Mouse (Mus musculus) liver, postnatal 0 days (tissue): ENCODE data around the gene Ttc39a. TPM values are rescaled to one million over a fixed set of nuclear protein-coding genes. Genes with fewer than 3 reads are reported as not detected.

ENCODE experiments used
- ATAC-seq: fragments of 200-750 bp; cut with Nextera tagmentation; 2 replicates; pipeline ENCODE4 v1.8.0; 2017; ENCODE audit warnings: mild to moderate bottlenecking, moderate library complexity
- DNase-seq: peaks from one replicate; pipeline ENCODE4 v3.0.0-alpha.2; 2016
- H3K27ac ChIP-seq: fragments of 300-500 bp; sonication (generic); 2 replicates; pipeline ENCODE4 v1.5.1; 2014; ENCODE audit warnings: antibody characterized with exemption, moderate library complexity, mild to moderate bottlenecking, low read depth
- H3K27me3 ChIP-seq: fragments of 300-500 bp; sonication (generic); 2 replicates; pipeline ENCODE4 v1.6.1; 2014; ENCODE audit warnings: low read length, control low read depth, mixed read lengths; ENCODE audit not compliant: insufficient read depth
- H3K36me3 ChIP-seq: fragments of 300-500 bp; sonication (generic); replicated peaks from 2 replicates; pipeline ENCODE4 v1.6.1; 2014; ENCODE audit warnings: mild to moderate bottlenecking, control low read depth, low read length, moderate library complexity, mixed read lengths; ENCODE audit not compliant: insufficient read depth
- H3K4me1 ChIP-seq: fragments of 300-500 bp; sonication (generic); 2 replicates; pipeline ENCODE4 v1.6.1; 2014; ENCODE audit warnings: antibody characterized with exemption, mild to moderate bottlenecking, control low read depth; ENCODE audit not compliant: insufficient read depth
- H3K4me2 ChIP-seq: fragments of 300-500 bp; sonication (generic); 2 replicates; pipeline ENCODE4 v1.6.1; 2014; ENCODE audit warnings: low read depth, mild to moderate bottlenecking, low read length, moderate library complexity, mixed read lengths
- H3K4me3 ChIP-seq: fragments of 300-500 bp; sonication (generic); 2 replicates; pipeline ENCODE4 v1.5.1; 2014; ENCODE audit warnings: low read depth, low read length
- H3K9ac ChIP-seq: fragments of 300-500 bp; sonication (generic); replicated peaks from 2 replicates; pipeline ENCODE4 v1.6.1; 2014; ENCODE audit warnings: mild to moderate bottlenecking, moderate library complexity
- H3K9me3 ChIP-seq: fragments of 300-500 bp; sonication (generic); 2 replicates; pipeline ENCODE4 v1.6.1; 2016; ENCODE audit warnings: mild to moderate bottlenecking, control low read depth, low read length, mixed read lengths
- CTCF ChIP-seq: sonication (generic); IDR thresholded peaks from 2 replicates; pipeline ENCODE4 v1.5.1; 2016; ENCODE audit warnings: antibody characterized with exemption, low read depth
- EP300 ChIP-seq: IDR thresholded peaks from 2 replicates; pipeline ENCODE4 v1.6.1; 2016; ENCODE audit warnings: antibody characterized with exemption, low read depth, mild to moderate bottlenecking
- WGBS: fragments of 180-500 bp; shearing (Covaris S2); extraction: QIAGEN DNeasy Blood & Tissue Kit; methylation state at CpG from one replicate; pipeline ENCODE4 v1.1.7; 2014; ENCODE audit not compliant: insufficient replicate concordance; 5-methylcytosine and 5-hydroxymethylcytosine counted together
- polyA plus RNA-seq: library from polyadenylated mRNA; unstranded; fragments of >200 nt; fragmentation: Nextera tagmentation; extraction: Ambion mirVana; gene quantifications from 2 replicates; pipeline ENCODE4 v1.2.1, GENCODE M21; 2015

Gene Ttc39a
- polyA plus RNA-seq, 1 experiment from 2014 or later = 5.0 TPM

GRCm38 (mm10) chr4:109427058-109427457 lies 20.6 kb downstream of the Ttc39a start:
- 42% methylated on average over 1 of the region's 1 CpGs for WGBS
- Histone ChIP-seq H3K4me3 (no peak overlapping the region), H3K4me2 (no peak overlapping the region), H3K4me1 (peaks cover 6% of the 10 kb centered on the region), H3K9ac (no peak overlapping the region), H3K9me3 (no peaks in the 10 kb centered on the region), H3K36me3 (no peaks in the 10 kb centered on the region), H3K27me3 (no peaks in the 10 kb centered on the region), H3K27ac (no peak overlapping the region)
- ATAC-seq (no peak), DNase-seq (no peak)
- TF ChIP-seq EP300 (no peak), CTCF (no peak)

- ATAC-seq (no peak), DNase-seq (no peak)
- no peaks in the 10 kb centered on the region for H3K36me3 ChIP-seq
- H3K9me3 ChIP-seq = no peaks in the 10 kb centered on the region
- H3K9ac ChIP-seq = no peak overlapping the region
- H3K4me3 ChIP-seq = no peak overlapping the region
- H3K27ac ChIP-seq = no peak overlapping the region
- no peak overlapping the region for H3K4me2 ChIP-seq
- H3K4me1 ChIP-seq = peaks cover 12% of the 10 kb centered on the region
- H3K27me3 ChIP-seq = no peaks in the 10 kb centered on the region
- 79% methylated on average over 7 of the region's 7 CpGs for WGBS
- no peak for TF ChIP-seq EP300
- TF ChIP-seq CTCF = no peak
Measured at GRCm38 (mm10) chr4:109430250-109430649, 23.8 kb downstream of the Ttc39a start.

GRCm38 (mm10) chr4:109430854-109431253 lies 24.4 kb downstream of the Ttc39a start:
- no peak overlapping the region for H3K9ac ChIP-seq
- 39% methylated on average over 13 of the region's 13 CpGs for WGBS
- ATAC-seq = peak; percentile 70

GRCm38 (mm10) chr4:109432668-109433375 lies 26.4 kb downstream of the Ttc39a start:
- Histone ChIP-seq H3K36me3 (no peaks in the 10 kb centered on the region), H3K9ac (no peak overlapping the region), H3K4me2 (no peak overlapping the region), H3K27me3 (no peaks in the 10 kb centered on the region), H3K27ac (no peak overlapping the region), H3K9me3 (no peaks in the 10 kb centered on the region), H3K4me3 (no peak overlapping the region), H3K4me1 (peaks cover 12% of the 10 kb centered on the region)
- 69% methylated on average over 16 of the region's 16 CpGs for WGBS
- DNase-seq = no peak
- ATAC-seq = peak; percentile 8; the same call in 1 of the 2 replicates
- no peak for TF ChIP-seq CTCF
- TF ChIP-seq EP300 = no peak

More at GRCm38 (mm10) chr4:109430854-109431253, 24.4 kb downstream of the Ttc39a start:
- no peak overlapping the region for H3K4me2 ChIP-seq
- H3K9me3 ChIP-seq = no peaks in the 10 kb centered on the region
- H3K27ac ChIP-seq = no peak overlapping the region
- H3K36me3 ChIP-seq = no peaks in the 10 kb centered on the region
- TF ChIP-seq CTCF (peak; percentile 91), EP300 (no peak)
- H3K27me3 ChIP-seq = no peaks in the 10 kb centered on the region
- H3K4me1 ChIP-seq = peaks cover 12% of the 10 kb centered on the region
- H3K4me3 ChIP-seq = no peak overlapping the region
- peak; percentile 76 for DNase-seq

GRCm38 (mm10) chr4:109433641-109434040 lies 27.2 kb downstream of the Ttc39a start:
- Histone ChIP-seq H3K27ac (no peak overlapping the region), H3K4me2 (no peak overlapping the region), H3K27me3 (no peaks in the 10 kb centered on the region), H3K4me1 (peaks cover 15% of the 10 kb centered on the region), H3K9me3 (no peaks in the 10 kb centered on the region), H3K4me3 (no peak overlapping the region), H3K36me3 (no peaks in the 10 kb centered on the region), H3K9ac (no peak overlapping the region)
- TF ChIP-seq CTCF = no peak
- no peak for TF ChIP-seq EP300
- 76% methylated on average over 6 of the region's 6 CpGs for WGBS
- DNase-seq (peak; percentile 14), ATAC-seq (0 out of 2 replicates have a peak, but pooled peaks have one; percentile 4)

- Histone ChIP-seq H3K4me1 (peaks cover 21% of the 10 kb centered on the region), H3K4me3 (no peak overlapping the region), H3K4me2 (no peak overlapping the region), H3K27ac (no peak overlapping the region), H3K36me3 (no peaks in the 10 kb centered on the region), H3K27me3 (no peaks in the 10 kb centered on the region), H3K9me3 (no peaks in the 10 kb centered on the region), H3K9ac (no peak overlapping the region)
- ATAC-seq = no peak
- TF ChIP-seq EP300 (no peak), CTCF (no peak)
- DNase-seq = no peak
- 78% methylated on average over 1 of the region's 1 CpGs for WGBS
Measured at GRCm38 (mm10) chr4:109434256-109434655, 27.8 kb downstream of the Ttc39a start.
